Mouse (Mus musculus) stomach, postnatal 0 days (tissue): Measurements from ENCODE around the gene Vmn1r215. TPM values are rescaled to one million over a fixed set of nuclear protein-coding genes. Genes with fewer than 3 reads are reported as not detected.
"Not testable (repeated sequence)": the region's sequence is repeated elsewhere in the genome, so short reads cannot be mapped to it uniquely, and the experiment has no call there.

ENCODE experiments used
- ATAC-seq: fragments of 200-750 bp; cut with Nextera tagmentation; 2 replicates; pipeline ENCODE4 v1.8.0; 2017; ENCODE audit not compliant: low FRiP score, low TSS enrichment
- DNase-seq: peaks from one replicate; pipeline ENCODE4 v3.0.0-alpha.2; 2016; ENCODE audit warnings: low spot score
- H3K27ac ChIP-seq: fragments of 300-500 bp; sonication (generic); replicated peaks from 2 replicates; pipeline ENCODE4 v1.5.1; 2014; ENCODE audit warnings: mild to moderate bottlenecking, control low read depth
- H3K27me3 ChIP-seq: fragments of 300-500 bp; sonication (generic); 2 replicates; pipeline ENCODE4 v1.6.1; 2014; ENCODE audit warnings: low read length; ENCODE audit not compliant: control insufficient read depth, insufficient read depth
- H3K36me3 ChIP-seq: fragments of 300-500 bp; sonication (generic); 2 replicates; pipeline ENCODE4 v1.6.1; 2014; ENCODE audit warnings: low read length, mixed read lengths; ENCODE audit not compliant: control insufficient read depth, insufficient read depth
- H3K4me1 ChIP-seq: fragments of 300-500 bp; sonication (generic); replicated peaks from 2 replicates; pipeline ENCODE4 v1.6.1; 2014; ENCODE audit warnings: antibody characterized with exemption; ENCODE audit not compliant: control insufficient read depth, insufficient read depth
- H3K4me2 ChIP-seq: fragments of 300-500 bp; sonication (generic); replicated peaks from 2 replicates; pipeline ENCODE4 v1.6.1; 2014; ENCODE audit warnings: low read depth, mild to moderate bottlenecking, control low read depth, moderate library complexity
- H3K4me3 ChIP-seq: fragments of 300-500 bp; sonication (generic); 2 replicates; pipeline ENCODE4 v1.5.1; 2014; ENCODE audit warnings: low read depth, low read length, control low read depth
- H3K9ac ChIP-seq: fragments of 300-500 bp; sonication (generic); 2 replicates; pipeline ENCODE4 v1.6.1; 2014; ENCODE audit warnings: mild to moderate bottlenecking, low read length, control low read depth, mixed read lengths
- H3K9me3 ChIP-seq: fragments of 300-500 bp; sonication (generic); 2 replicates; pipeline ENCODE4 v1.6.1; 2016; ENCODE audit warnings: low read length; ENCODE audit not compliant: control insufficient read depth
- CTCF ChIP-seq: IDR thresholded peaks from 2 replicates; pipeline ENCODE4 v1.5.1; 2016; ENCODE audit warnings: antibody characterized with exemption, low read depth, mild to moderate bottlenecking, moderate library complexity
- EP300 ChIP-seq: optimal IDR thresholded peaks from 2 replicates; pipeline ENCODE3; 2016; ENCODE audit warnings: antibody characterized with exemption
- whole genome bisulfite sequencing: fragments of 180-500 bp; shearing (Covaris S2); extraction: QIAGEN DNeasy Blood & Tissue Kit; methylation state at CpG from one replicate; pipeline ENCODE4 v1.1.7; 2014; 5-methylcytosine and 5-hydroxymethylcytosine counted together
- polyA plus RNA-seq: library from polyadenylated mRNA; unstranded; fragments of >200 nt; fragmentation: Nextera tagmentation; extraction: Ambion mirVana; gene quantifications from 2 replicates; pipeline ENCODE4 v1.2.1, GENCODE M21; 2015

Gene Vmn1r215
- polyA plus RNA-seq, 1 experiment from 2014 or later: not detected

- 49% methylated on average over 4 of the region's 4 CpGs for WGBS
- no peaks in the 10 kb centered on the region for H3K9me3 ChIP-seq
- no peak overlapping the region for H3K27ac ChIP-seq
- no peak for TF ChIP-seq CTCF
- no peak for TF ChIP-seq EP300
- no peak overlapping the region for H3K4me2 ChIP-seq
- H3K4me3 ChIP-seq: no peak overlapping the region
- H3K27me3 ChIP-seq: no peaks in the 10 kb centered on the region
- ATAC-seq: no peak
- H3K9ac ChIP-seq: no peak overlapping the region
- H3K36me3 ChIP-seq: no peaks in the 10 kb centered on the region
- H3K4me1 ChIP-seq: no peaks in the 10 kb centered on the region
- DNase-seq: no peak
These were observed 26.6 kb downstream of the Vmn1r215 start for GRCm38 (mm10) chr13:23094386-23094785.

- not testable (repeated sequence) for H3K4me2 ChIP-seq, DNase-seq, H3K9ac ChIP-seq, H3K27me3 ChIP-seq, H3K4me3 ChIP-seq, ATAC-seq, H3K9me3 ChIP-seq, H3K36me3 ChIP-seq, H3K27ac ChIP-seq, H3K4me1 ChIP-seq
- WGBS: 75% methylated on average over 1 of the region's 1 CpGs
These were observed 50.3 kb downstream of the Vmn1r215 start, which contains the start of gene Vmn1r217 for GRCm38 (mm10) chr13:23118126-23118525. TSS of gene Vmn1r217 (minus strand) at chr13:23118226.

- Histone ChIP-seq H3K4me3 (no peak overlapping the region), H3K4me1 (no peaks in the 10 kb centered on the region), H3K9me3 (no peaks in the 10 kb centered on the region), H3K9ac (no peak overlapping the region), H3K36me3 (no peaks in the 10 kb centered on the region), H3K27ac (no peak overlapping the region), H3K27me3 (no peaks in the 10 kb centered on the region), H3K4me2 (no peak overlapping the region)
- no peak for DNase-seq
- no peak for ATAC-seq
- WGBS: 67% methylated on average over 2 of the region's 2 CpGs
- TF ChIP-seq EP300 (no peak), CTCF (no peak)
These were observed 52.8 kb downstream of the Vmn1r215 start for GRCm38 (mm10) chr13:23120611-23121010.

Other genes starting within 250 kb of the Vmn1r215 start
- not detected in 2 replicates for gene Vmn1r210, start 236.7 kb upstream of the Vmn1r215 start, polyA plus RNA-seq
- not detected in 2 replicates for gene Vmn1r211, start 210.5 kb upstream of the Vmn1r215 start, polyA plus RNA-seq
- not detected in 2 replicates for gene Vmn1r212, start 183.8 kb upstream of the Vmn1r215 start, polyA plus RNA-seq
- gene Vmn1r213, start 60.4 kb upstream of the Vmn1r215 start, polyA plus RNA-seq: not detected in 2 replicates
- gene Vmn1r214, start 37.6 kb upstream of the Vmn1r215 start, polyA plus RNA-seq: not detected in 2 replicates
- not detected in 2 replicates for gene Vmn1r217, start 50.2 kb downstream of the Vmn1r215 start, polyA plus RNA-seq
- gene Vmn1r218, start 65.1 kb downstream of the Vmn1r215 start, polyA plus RNA-seq: 0.01 TPM in 1 of 2 replicates, not detected in the other
- not detected in 2 replicates for gene Vmn1r219, start 91.3 kb downstream of the Vmn1r215 start, polyA plus RNA-seq
- gene Vmn1r220, start 120.0 kb downstream of the Vmn1r215 start, polyA plus RNA-seq: not detected in 2 replicates
- not detected in 2 replicates for gene Vmn1r221, start 146.1 kb downstream of the Vmn1r215 start, polyA plus RNA-seq
- not detected in 2 replicates for gene Vmn1r222, start 167.9 kb downstream of the Vmn1r215 start, polyA plus RNA-seq
- not detected in 2 replicates for gene Vmn1r223, start 179.1 kb downstream of the Vmn1r215 start, polyA plus RNA-seq